9 mouse cellular contexts compared by ENCODE assay signal in genomic region chr3:37468170-37468569, GRCm38 (mm10). TPM values are rescaled to one million over a fixed set of nuclear protein-coding genes. Genes with fewer than 3 reads are reported as not detected.
DNase-seq lines count a peak whose midpoint lies in the region; ATAC-seq and TF ChIP-seq lines count a peak whose summit lies in the region.
"Had no signal": no experiment of that assay in that cellular context is flagged by ENCODE, and none has a peak within 500 bp of the region (broad histone marks: within the 10 kb centered on the region; RNA-seq: fewer than 3 reads in every experiment).

No protein-coding gene starts in this region.

- CTCF ChIA-PET in Patski (lab: Charles Lee) = interaction anchor here (0.6 to 2.2 kb wide), 19 partner anchors 8 to 752 kb away, joined by 3 to 11 read pairs (median 3); no protein-coding TSS in a partner anchor

- ATAC-seq in hindbrain, embryonic 15.5 days (ENCODE audit: low FRiP score, low read depth) = peak; percentile 23; the same call in 1 of the 2 replicates
- ATAC-seq in hindbrain, embryonic 12.5 days (ENCODE audit: low FRiP score) = no peak
- no peak for ATAC-seq in Patski
- peak; percentile 74 for ATAC-seq in hindbrain, postnatal 0 days
- no peak for ATAC-seq in heart, embryonic 12.5 days (ENCODE audit: insufficient number of reproducible peaks, low FRiP score)

- DNase-seq in A20 (ENCODE audit: low read depth, low spot score) = peak; percentile 29
- no peak for DNase-seq in Patski (ENCODE audit: low read depth, low spot score)
- peak; percentile 75 for DNase-seq in hindbrain, postnatal 0 days (ENCODE audit: low spot score)
- no peak for DNase-seq in testis, postnatal 14 days (ENCODE audit: low spot score)
- no peak for DNase-seq in heart, adult 9 months (ENCODE audit: low spot score in 2 of 2)

- no peaks in the 10 kb centered on the region for H3K9me3 ChIP-seq in hindbrain, embryonic 15.5 days
- no peaks in the 10 kb centered on the region for H3K9me3 ChIP-seq in hindbrain, embryonic 12.5 days (replicated peaks)
- H3K9me3 ChIP-seq in hindbrain, postnatal 0 days (ENCODE audit: low read length) = no peaks in the 10 kb centered on the region
- no peaks in the 10 kb centered on the region for H3K9me3 ChIP-seq in heart, embryonic 12.5 days (replicated peaks)
- H3K9me3 ChIP-seq: limb, embryonic 10.5 days had no signal

- H3K27me3 ChIP-seq in hindbrain, embryonic 15.5 days = no peaks in the 10 kb centered on the region
- no peaks in the 10 kb centered on the region for H3K27me3 ChIP-seq in hindbrain, embryonic 12.5 days
- H3K27me3 ChIP-seq in Patski = no peaks in the 10 kb centered on the region
- H3K27me3 ChIP-seq in hindbrain, postnatal 0 days (ENCODE audit: insufficient read depth, low read length) = no peaks in the 10 kb centered on the region
- no peaks in the 10 kb centered on the region for H3K27me3 ChIP-seq in heart, embryonic 12.5 days (replicated peaks)

- 94% methylated on average over 2 of the region's 2 CpGs for WGBS in hindbrain, embryonic 15.5 days
- 94% methylated on average over 2 of the region's 2 CpGs for WGBS in hindbrain, embryonic 12.5 days
- WGBS in hindbrain, postnatal 0 days = 94% methylated on average over 2 of the region's 2 CpGs
- WGBS in heart, embryonic 12.5 days = 90% methylated on average over 2 of the region's 2 CpGs

- H3K4me2 ChIP-seq in hindbrain, embryonic 15.5 days = no peak overlapping the region
- H3K4me2 ChIP-seq in hindbrain, embryonic 12.5 days (replicated peaks) = no peak overlapping the region
- H3K4me2 ChIP-seq in hindbrain, postnatal 0 days (ENCODE audit: low read depth, low read length) = no peak overlapping the region
- H3K4me2 ChIP-seq in heart, embryonic 12.5 days = no peak overlapping the region

- peak; percentile 82 for TF ChIP-seq CTCF in Patski (IDR thresholded peaks at IDR 0.05)
- peak; percentile 88 for TF ChIP-seq CTCF in hindbrain, postnatal 0 days (IDR thresholded peaks at IDR 0.05; ENCODE audit: low read depth)

- H3K9ac ChIP-seq in hindbrain, embryonic 15.5 days = no peak overlapping the region
- H3K9ac ChIP-seq in hindbrain, embryonic 12.5 days = no peak overlapping the region
- H3K9ac ChIP-seq in hindbrain, postnatal 0 days (replicated peaks; ENCODE audit: low read length) = no peak overlapping the region
- H3K9ac ChIP-seq in heart, embryonic 12.5 days = no peak overlapping the region

- H3K36me3 ChIP-seq in hindbrain, embryonic 15.5 days = no peaks in the 10 kb centered on the region
- H3K36me3 ChIP-seq in hindbrain, embryonic 12.5 days = no peaks in the 10 kb centered on the region
- H3K36me3 ChIP-seq in hindbrain, postnatal 0 days (ENCODE audit: insufficient read depth, low read length) = no peaks in the 10 kb centered on the region
- peaks cover 6% of the 10 kb centered on the region; the same call in 1 of the 2 replicates for H3K36me3 ChIP-seq in heart, embryonic 12.5 days

- H3K4me1 ChIP-seq in hindbrain, embryonic 15.5 days (replicated peaks) = no peaks in the 10 kb centered on the region
- no peaks in the 10 kb centered on the region for H3K4me1 ChIP-seq in hindbrain, embryonic 12.5 days
- H3K4me1 ChIP-seq in hindbrain, postnatal 0 days (ENCODE audit: insufficient read depth, low read length) = no peaks in the 10 kb centered on the region
- H3K4me1 ChIP-seq in heart, embryonic 12.5 days (replicated peaks) = no peaks in the 10 kb centered on the region
- H3K4me1 ChIP-seq: limb, embryonic 10.5 days had no signal

- no peak overlapping the region for H3K27ac ChIP-seq in hindbrain, embryonic 15.5 days (replicated peaks)
- H3K27ac ChIP-seq in hindbrain, embryonic 12.5 days = no peak overlapping the region
- no peak overlapping the region for H3K27ac ChIP-seq in hindbrain, postnatal 0 days
- H3K27ac ChIP-seq in heart, embryonic 12.5 days (ENCODE audit: poor library complexity, severe bottlenecking) = no peak overlapping the region
- H3K27ac ChIP-seq: limb, embryonic 10.5 days had no signal

- in situ Hi-C loops in Patski (cut with MboI; ENCODE audit: low pct_unique_long_range_greater_than_20kb) = loop anchor here (10.0 to 25.0 kb wide), 3 partner anchors 577 to 1394 kb away; no protein-coding TSS in a partner anchor

- H3K4me3 ChIP-seq in hindbrain, embryonic 15.5 days = no peak overlapping the region
- H3K4me3 ChIP-seq in hindbrain, embryonic 12.5 days = no peak overlapping the region
- no peak overlapping the region for H3K4me3 ChIP-seq in hindbrain, postnatal 0 days (ENCODE audit: low read length)
- H3K4me3 ChIP-seq in heart, embryonic 12.5 days = no peak overlapping the region
- H3K4me3 ChIP-seq: limb, embryonic 10.5 days had no signal

- POLR2A ChIA-PET in Patski (lab: Charles Lee) = no interaction called here

RNA-seq across cellular contexts. Expression of gene Nudt6, which starts 48.2 kb away (rescaled TPM):
- 7.3 and 8.8 TPM in 2 replicates for polyA plus RNA-seq in hindbrain, embryonic 15.5 days (2015; fragmentation: Nextera tagmentation; extraction: Ambion mirVana)
- polyA plus RNA-seq in hindbrain, embryonic 12.5 days (2016; fragmentation: Nextera tagmentation; extraction: Ambion mirVana) = 4.2 and 5.1 TPM in 2 replicates
- polyA plus RNA-seq in Patski (2021) = 20.4 TPM
- 0.93 and 2.1 TPM in 2 replicates for total RNA-seq in hindbrain, postnatal 0 days (2014; rRNA removed)
- 8.7 and 10.1 TPM in 2 replicates for polyA plus RNA-seq in hindbrain, postnatal 0 days (2015; fragmentation: Nextera tagmentation; extraction: Ambion mirVana)
- polyA plus RNA-seq in heart, embryonic 12.5 days (2016; fragmentation: Nextera tagmentation; extraction: Ambion mirVana) = 10.0 and 12.4 TPM in 2 replicates

RNA-seq across cellular contexts. Expression of gene Spata5, which starts 48.5 kb away (rescaled TPM):
- polyA plus RNA-seq in hindbrain, embryonic 15.5 days (2015; fragmentation: Nextera tagmentation; extraction: Ambion mirVana) = 28.2 and 29.9 TPM in 2 replicates
- polyA plus RNA-seq in hindbrain, embryonic 12.5 days (2016; fragmentation: Nextera tagmentation; extraction: Ambion mirVana) = 31.0 and 35.3 TPM in 2 replicates
- polyA plus RNA-seq in Patski (2021) = 43.3 TPM
- 12.2 and 13.2 TPM in 2 replicates for total RNA-seq in hindbrain, postnatal 0 days (2014; rRNA removed)
- 18.8 and 22.9 TPM in 2 replicates for polyA plus RNA-seq in hindbrain, postnatal 0 days (2015; fragmentation: Nextera tagmentation; extraction: Ambion mirVana)
- polyA plus RNA-seq in heart, embryonic 12.5 days (2016; fragmentation: Nextera tagmentation; extraction: Ambion mirVana) = 26.4 and 32.2 TPM in 2 replicates

Comparison
In these comparisons a context has a peak if more than half of its experiments do, and no peak if none do; other contexts are left out.
1. ATAC-seq: peak in hindbrain, embryonic 15.5 days (single experiment) and hindbrain, postnatal 0 days (single experiment); none in hindbrain, embryonic 12.5 days (single experiment), Patski (single experiment) and heart, embryonic 12.5 days (single experiment).
2. DNase-seq: peak in A20 (single experiment) and hindbrain, postnatal 0 days (single experiment); none in Patski (single experiment), testis, postnatal 14 days (single experiment) and heart, adult 9 months (0 of 2).